Mouse (Mus musculus) cerebellum, adult 2 months (tissue): ENCODE data around the gene Meioc. TPM values are rescaled to one million over a fixed set of nuclear protein-coding genes. Genes with fewer than 3 reads are reported as not detected.

Source experiments
- DNase-seq, 2 experiments: peaks; one replicate each; pipeline ENCODE4 v3.0.0; 2021
- H3K27ac ChIP-seq: fragments of 200-500 bp; 2 replicates; pipeline ENCODE4 v1.5.1; 2012; ENCODE audit warnings: low read length, control low read depth, inconsistent platforms; ENCODE audit not compliant: insufficient read depth
- H3K27me3 ChIP-seq: fragments of 200-500 bp; 2 replicates; pipeline ENCODE4 v1.6.1; 2012; ENCODE audit warnings: inconsistent platforms, mild to moderate bottlenecking, low read length, moderate library complexity; ENCODE audit not compliant: control insufficient read depth, insufficient read depth
- H3K4me1 ChIP-seq: fragments of 200-500 bp; 2 replicates; pipeline ENCODE4 v1.6.1; 2011; ENCODE audit warnings: low read length; ENCODE audit not compliant: control insufficient read depth, insufficient read depth
- H3K4me3 ChIP-seq: fragments of 200-500 bp; replicated peaks from 2 replicates; pipeline ENCODE3; 2011; ENCODE audit warnings: mild to moderate bottlenecking, low read depth, low read length, control low read depth; ENCODE audit not compliant: insufficient read depth
- CTCF ChIP-seq: fragments of 200-500 bp; IDR thresholded peaks from 2 replicates; pipeline ENCODE4 v1.5.1; 2011; ENCODE audit warnings: low read depth, mild to moderate bottlenecking, control low read depth, low read length, moderate library complexity, borderline replicate concordance; ENCODE audit not compliant: insufficient read depth
- POLR2A ChIP-seq: fragments of 200-500 bp; IDR thresholded peaks from 2 replicates; pipeline ENCODE4 v1.6.1; 2011; ENCODE audit warnings: low read length, control low read depth, borderline replicate concordance; ENCODE audit not compliant: insufficient read depth
- WGBS: fragments of 180-500 bp; shearing (Covaris S2); methylation state at CpG from one replicate; pipeline ENCODE4 v1.1.7; 2018; 5-methylcytosine and 5-hydroxymethylcytosine counted together
- polyA plus RNA-seq: library from polyadenylated mRNA; depleted of rRNA; stranded (reverse); fragments of >200 nt; gene quantifications from 2 replicates; pipeline ENCODE4 v1.2.3, GENCODE M21; 2012; rRNA removed

The Meioc gene
- not detected in 2 replicates for polyA plus RNA-seq

DNA sequence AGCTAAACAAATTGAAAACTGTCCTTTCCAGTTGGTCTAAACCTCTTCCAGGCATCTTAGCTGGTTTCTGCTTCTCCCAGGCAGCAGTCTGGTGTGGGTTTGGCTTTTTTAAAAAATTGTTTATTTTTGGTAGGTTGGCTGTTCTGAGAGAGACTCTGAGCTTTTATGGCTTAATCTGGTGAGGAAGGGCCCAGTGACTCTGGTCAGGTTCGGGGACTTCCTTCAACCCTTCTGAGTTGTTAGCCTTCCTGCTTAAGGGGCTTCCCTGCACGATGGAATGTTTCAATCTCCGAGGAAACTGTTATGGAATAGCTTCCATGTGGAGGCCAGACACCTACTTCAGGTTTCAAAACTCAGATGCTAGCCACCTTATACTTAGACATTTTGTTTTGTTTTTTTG, at the start of gene Meioc:
Meioc (plus strand) TSS at position 301 of the 400 bp plus-strand sequence.
- peaks cover 2% of the 10 kb centered on the region; the same call in 1 of the 2 replicates for H3K27me3 ChIP-seq
- no peak within 1 kb of the TSS for H3K27ac ChIP-seq
- DNase-seq, result no peak
- WGBS, result 77% methylated on average over 3 of the region's 3 CpGs
- H3K4me3 ChIP-seq, result no peak within 1 kb of the TSS
- no peaks in the 10 kb centered on the region for H3K4me1 ChIP-seq
- no peak for TF ChIP-seq CTCF
- TF ChIP-seq POLR2A, result no peak

DNA sequence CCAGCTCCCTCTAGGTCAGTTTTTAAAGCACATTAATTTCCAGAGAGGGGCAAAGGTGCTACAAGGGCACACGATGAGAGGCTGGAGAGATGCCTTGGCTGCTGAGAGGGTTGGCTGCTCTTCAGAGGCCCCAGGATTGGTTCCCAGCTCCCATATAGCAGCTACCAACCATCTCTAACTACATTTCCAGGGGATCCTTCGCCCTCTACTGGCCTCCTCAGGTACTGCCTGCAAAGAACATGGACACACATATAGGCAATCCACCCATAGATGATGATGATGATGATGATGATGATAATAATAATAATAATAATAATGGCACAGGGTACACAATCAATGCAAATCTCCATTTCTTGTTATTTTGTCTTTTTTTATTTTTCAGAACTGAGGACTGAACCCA, 44.1 kb upstream of the Meioc start:
- no peak for DNase-seq
- no peak overlapping the region for H3K27ac ChIP-seq
- no peak overlapping the region for H3K4me3 ChIP-seq
- no peaks in the 10 kb centered on the region for H3K4me1 ChIP-seq
- TF ChIP-seq CTCF, result no peak
- no peak for TF ChIP-seq POLR2A
- WGBS, result 60% methylated on average over 2 of the region's 2 CpGs
- H3K27me3 ChIP-seq, result no peaks in the 10 kb centered on the region

DNA sequence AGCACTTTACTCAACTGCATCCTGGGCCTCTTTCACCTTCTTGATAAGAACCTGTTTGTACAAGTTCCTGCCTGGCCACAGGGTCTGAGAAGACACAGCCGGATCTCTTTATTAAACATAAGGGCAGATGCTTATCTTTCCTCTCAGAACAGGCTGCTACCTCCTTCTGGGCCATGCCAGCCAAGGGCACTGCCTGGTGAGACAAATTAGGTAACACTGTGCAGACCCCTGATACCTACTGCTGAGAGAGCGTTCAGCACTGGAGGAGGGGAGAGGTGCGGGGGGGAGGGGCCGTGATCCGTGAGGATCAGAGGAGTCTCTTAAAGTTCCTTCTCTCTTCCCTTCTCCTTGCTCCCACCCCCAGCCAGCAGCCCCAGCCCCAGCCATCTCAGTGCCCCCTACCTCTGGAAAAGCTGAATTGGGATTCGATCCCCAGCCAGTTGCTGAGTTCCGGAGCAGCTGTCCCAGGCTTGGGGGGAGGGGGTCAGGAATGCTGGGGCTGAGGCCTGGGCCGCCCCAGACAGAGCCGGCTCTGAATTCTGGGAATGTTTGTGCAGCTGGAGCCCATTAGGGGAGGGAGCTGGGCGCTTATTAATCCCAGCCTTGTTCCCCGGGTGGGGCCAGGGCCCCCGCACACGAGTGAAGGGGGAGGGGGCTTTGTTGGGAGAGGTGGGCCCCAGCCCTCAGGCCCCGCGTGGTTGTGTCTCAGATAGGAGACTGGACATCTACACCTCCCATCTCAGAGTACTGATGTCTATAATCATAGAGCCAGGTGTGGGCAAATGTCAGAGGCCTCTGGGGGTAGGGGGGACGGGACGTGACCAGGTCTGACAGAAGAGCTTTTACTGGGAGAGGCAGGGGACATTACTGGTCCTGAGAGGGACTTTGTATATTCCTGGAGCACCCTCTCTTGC, 39.4 kb upstream of the Meioc start:
- H3K4me3 ChIP-seq, result no peak overlapping the region
- TF ChIP-seq CTCF (no peak), POLR2A (no peak)
- 33% methylated on average over 17 of the region's 17 CpGs for WGBS
- no peak for DNase-seq
- no peak overlapping the region for H3K27ac ChIP-seq
- no peaks in the 10 kb centered on the region for H3K27me3 ChIP-seq
- peaks cover 4% of the 10 kb centered on the region; the same call in 1 of the 2 replicates for H3K4me1 ChIP-seq

DNA sequence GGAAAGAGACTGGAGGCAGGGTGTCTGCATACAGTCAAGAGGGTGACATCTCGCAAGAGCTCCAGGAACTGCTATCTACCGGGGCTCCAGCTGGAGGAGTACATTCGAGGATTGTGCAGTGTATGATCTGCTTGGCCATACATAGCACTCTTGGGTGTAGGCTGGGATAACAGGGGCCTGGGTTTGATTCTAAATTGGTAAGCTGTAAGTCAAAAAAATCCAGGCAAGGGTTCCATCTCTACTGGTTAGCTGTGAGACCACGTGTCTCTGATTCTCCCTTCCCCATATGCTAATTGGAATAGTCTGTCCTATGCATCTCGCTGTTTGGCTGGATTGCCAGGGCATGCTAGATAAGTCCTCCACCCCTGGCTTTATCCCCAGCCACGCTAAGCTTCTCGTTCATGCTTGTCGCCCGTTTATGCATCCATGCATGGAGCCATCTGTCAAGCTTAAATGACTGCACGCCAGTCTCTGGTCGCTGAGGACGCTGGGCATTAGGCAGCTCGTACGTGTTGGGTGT, 38.6 kb upstream of the Meioc start:
- peak overlapping the region; percentile 1 for H3K4me3 ChIP-seq
- H3K27ac ChIP-seq, result no peak overlapping the region
- DNase-seq, result peak; percentile 23 to 30
- H3K27me3 ChIP-seq, result no peaks in the 10 kb centered on the region
- no peak for TF ChIP-seq POLR2A
- TF ChIP-seq CTCF, result no peak
- 19% methylated on average over 14 of the region's 14 CpGs for WGBS
- peaks cover 4% of the 10 kb centered on the region; the same call in 1 of the 2 replicates for H3K4me1 ChIP-seq

DNA sequence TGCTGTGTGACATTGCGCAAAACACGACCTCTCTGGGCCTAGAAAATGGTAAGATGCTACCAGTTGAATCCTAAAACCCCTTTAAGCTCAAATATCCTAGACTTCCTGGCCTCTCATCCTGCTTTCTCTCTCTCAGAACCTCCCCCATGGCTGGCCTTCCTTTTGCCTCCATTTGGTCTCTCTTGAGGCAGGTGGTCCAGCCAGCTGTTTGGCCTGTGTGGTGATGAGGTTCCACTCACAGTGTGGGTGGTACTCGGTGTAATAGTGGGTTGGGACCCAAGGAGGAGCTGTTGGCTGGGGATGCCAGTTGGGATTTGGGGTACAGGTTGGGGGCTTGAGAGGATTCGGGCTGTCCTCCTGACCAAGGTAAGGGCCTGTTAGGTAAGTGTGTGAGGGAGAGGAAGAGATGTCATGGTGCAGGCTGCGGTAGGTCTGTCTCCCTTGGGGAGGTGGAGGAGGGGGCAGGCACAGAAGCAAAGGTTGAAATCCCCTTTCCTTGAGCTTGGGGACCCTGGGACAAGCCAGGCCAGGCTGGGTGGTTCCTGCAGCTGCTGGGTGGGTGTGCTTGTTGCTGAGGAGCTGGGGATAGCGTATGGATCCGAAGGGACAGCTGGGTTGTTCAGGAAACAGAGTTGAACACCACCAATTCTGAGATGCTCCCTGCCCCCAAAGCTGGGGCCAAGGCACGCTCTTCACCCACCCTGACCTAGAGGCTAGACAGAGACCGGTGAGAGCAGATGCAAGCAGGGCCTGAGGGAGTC, 36.2 kb upstream of the Meioc start:
- no peak overlapping the region for H3K4me3 ChIP-seq
- 84% methylated on average over 9 of the region's 9 CpGs for WGBS
- no peak overlapping the region for H3K27ac ChIP-seq
- no peak for DNase-seq
- H3K27me3 ChIP-seq, result no peaks in the 10 kb centered on the region
- TF ChIP-seq CTCF, result no peak
- no peak for TF ChIP-seq POLR2A
- H3K4me1 ChIP-seq, result peaks cover 4% of the 10 kb centered on the region; the same call in 1 of the 2 replicates

DNA sequence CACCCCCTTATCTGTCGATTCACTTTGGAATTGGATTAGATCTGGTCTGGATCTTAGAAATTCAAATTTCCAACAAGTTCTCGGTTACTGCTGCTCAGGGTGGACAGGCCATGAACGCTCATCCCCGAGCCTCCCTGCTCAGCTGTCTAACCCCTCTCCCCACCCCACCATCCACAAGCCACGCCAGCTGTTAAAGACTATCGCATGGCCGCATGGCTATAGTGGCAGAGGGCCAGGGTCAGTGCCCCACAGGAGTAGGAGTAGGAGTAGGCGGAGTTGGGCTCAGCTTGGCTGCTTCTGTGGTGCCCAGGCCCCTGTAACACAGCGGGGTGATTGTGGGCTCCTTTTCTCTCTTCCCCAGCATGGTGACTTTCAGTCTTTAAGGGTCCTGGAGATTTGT, 35.0 kb upstream of the Meioc start:
- WGBS, result 27% methylated on average over 9 of the region's 9 CpGs
- Histone ChIP-seq H3K4me3 (no peak overlapping the region), H3K27ac (no peak overlapping the region), H3K4me1 (peaks cover 4% of the 10 kb centered on the region; the same call in 1 of the 2 replicates), H3K27me3 (no peaks in the 10 kb centered on the region)
- no peak for TF ChIP-seq CTCF
- TF ChIP-seq POLR2A, result no peak
- no peak for DNase-seq

DNA sequence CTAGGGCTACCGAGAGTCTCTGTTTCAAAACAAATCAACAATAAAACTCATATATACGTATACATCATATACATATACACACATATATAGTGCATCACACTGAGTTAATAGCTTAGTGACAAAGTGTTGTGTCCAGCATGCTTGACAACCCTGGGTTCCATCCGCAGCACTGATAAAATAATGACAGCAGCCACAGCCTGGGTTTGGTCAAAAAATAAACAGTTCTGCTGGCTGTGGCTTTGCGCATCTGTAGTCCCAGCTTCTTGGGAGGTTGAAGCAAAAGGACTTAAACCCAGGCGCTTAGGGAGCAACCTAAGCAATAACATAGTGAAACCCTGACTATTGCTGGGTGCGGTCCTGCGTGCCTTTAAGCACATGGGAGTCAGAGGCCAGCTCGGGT, 34.1 kb upstream of the Meioc start:
- H3K27ac ChIP-seq, result no peak overlapping the region
- peaks cover 4% of the 10 kb centered on the region; the same call in 1 of the 2 replicates for H3K4me1 ChIP-seq
- no peak for DNase-seq
- TF ChIP-seq CTCF, result no peak
- no peak for TF ChIP-seq POLR2A
- H3K27me3 ChIP-seq, result no peaks in the 10 kb centered on the region
- no peak overlapping the region for H3K4me3 ChIP-seq
- WGBS, result 83% methylated on average over 8 of the region's 8 CpGs

DNA sequence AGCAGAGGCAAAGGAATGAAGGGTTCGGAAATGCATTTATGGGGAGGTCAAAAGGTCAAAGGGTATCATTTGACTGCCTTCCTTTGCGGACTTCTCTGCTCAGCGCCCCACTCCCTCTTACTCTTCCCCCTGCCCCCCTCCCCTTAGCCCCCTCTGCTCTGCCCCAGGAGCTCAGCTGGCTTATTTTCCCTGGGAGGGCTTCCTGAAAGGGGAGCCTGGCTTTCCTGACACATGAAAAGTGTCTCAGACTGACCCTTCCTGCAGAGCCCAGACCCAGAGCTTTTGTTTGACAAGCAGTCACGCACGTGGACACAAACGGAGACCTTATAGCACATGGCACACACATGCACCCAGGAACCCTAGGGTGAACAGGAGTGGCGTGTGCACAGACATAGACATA, 32.8 kb upstream of the Meioc start:
- 46% methylated on average over 7 of the region's 7 CpGs for WGBS
- Histone ChIP-seq H3K27ac (no peak overlapping the region), H3K4me3 (no peak overlapping the region), H3K27me3 (no peaks in the 10 kb centered on the region), H3K4me1 (no peaks in the 10 kb centered on the region)
- no peak for DNase-seq
- no peak for TF ChIP-seq CTCF
- TF ChIP-seq POLR2A, result no peak
